Mouse (Mus musculus) frontal cortex, adult (tissue): ENCODE measurements around the gene Galc.

ENCODE experiments used
- ATAC-seq: cut with Nextera tagmentation; 2 replicates; pipeline ENCODE4 v1.9.2; 2017; ENCODE audit warnings: mild to moderate bottlenecking, moderate library complexity, mixed read lengths; ENCODE audit not compliant: low TSS enrichment

The Galc gene

GRCm38 (mm10) chr12:98258845-98259517, at the start of gene Galc:
Gene Galc (minus strand): TSS chr12:98259459.
- peak; percentile 91 for ATAC-seq

- peak; percentile 76 for ATAC-seq
These were observed 48.1 kb upstream of the Galc start for GRCm38 (mm10) chr12:98307179-98307915.

- ATAC-seq: no peak
These were observed 43.8 kb upstream of the Galc start for GRCm38 (mm10) chr12:98303013-98303412.

GRCm38 (mm10) chr12:98301980-98302379, 42.7 kb upstream of the Galc start:
- ATAC-seq: no peak

- ATAC-seq: peak; percentile 82
These were observed 35.0 kb upstream of the Galc start for GRCm38 (mm10) chr12:98294241-98294640.

GRCm38 (mm10) chr12:98292278-98292677, 33.0 kb upstream of the Galc start:
- no peak for ATAC-seq

- no peak for ATAC-seq
These were observed 31.2 kb upstream of the Galc start for GRCm38 (mm10) chr12:98290475-98290874.

- no peak for ATAC-seq
These were observed 25.2 kb upstream of the Galc start for GRCm38 (mm10) chr12:98284477-98284876.

- ATAC-seq: no peak
These were observed 24.2 kb upstream of the Galc start for GRCm38 (mm10) chr12:98283487-98283860.

GRCm38 (mm10) chr12:98282776-98283486, 23.7 kb upstream of the Galc start:
- peak; percentile 95 for ATAC-seq

- no peak for ATAC-seq
These were observed 21.7 kb upstream of the Galc start for GRCm38 (mm10) chr12:98280996-98281395.

- ATAC-seq: peak; percentile 89
These were observed 21.3 kb upstream of the Galc start for GRCm38 (mm10) chr12:98280530-98280929.

- ATAC-seq: no peak
These were observed 13.2 kb upstream of the Galc start for GRCm38 (mm10) chr12:98272433-98272832.

- no peak for ATAC-seq
These were observed 11.7 kb upstream of the Galc start for GRCm38 (mm10) chr12:98270810-98271566.

GRCm38 (mm10) chr12:98269791-98270745, 10.8 kb upstream of the Galc start:
- no peak for ATAC-seq

GRCm38 (mm10) chr12:98268441-98269369, 9.4 kb upstream of the Galc start, which contains the start of gene Gpr65:
Gene Gpr65 (plus strand): TSS chr12:98268635.
- ATAC-seq: no peak

GRCm38 (mm10) chr12:98265697-98266096, 6.4 kb upstream of the Galc start:
- ATAC-seq: no peak

GRCm38 (mm10) chr12:98259518-98259852, 226 bp upstream of the Galc start:
- ATAC-seq: no peak

GRCm38 (mm10) chr12:98258371-98258844, 851 bp downstream of the Galc start:
- ATAC-seq: no peak; the same call in none of the 2 replicates
